Mouse (Mus musculus): ENCODE data around the gene Arhgef15. TPM values are rescaled to one million over a fixed set of nuclear protein-coding genes. Genes with fewer than 3 reads are reported as not detected.

Arhgef15 gene
- polyA plus RNA-seq, 1 experiment from 2014 or later, result 1.8 TPM

DNA sequence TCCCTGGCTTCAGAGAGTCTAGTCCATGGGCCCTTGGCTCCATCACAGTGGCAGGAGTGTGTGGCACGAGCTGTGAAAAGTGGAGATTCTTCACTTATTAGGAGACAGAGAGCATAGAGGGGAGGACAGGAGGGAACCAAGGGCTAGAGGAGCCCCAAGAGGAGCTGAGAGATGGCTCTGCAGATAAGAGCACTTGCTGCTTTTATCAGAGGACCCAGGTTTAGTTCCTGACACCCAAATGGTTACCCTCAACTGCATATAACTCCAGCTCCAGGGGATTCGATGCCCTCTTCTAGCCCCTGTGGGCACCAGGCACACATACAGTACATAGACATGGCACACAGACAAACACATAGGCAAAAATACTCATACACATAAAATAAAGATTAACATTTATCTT, 32.5 kb downstream of the Arhgef15 start:
- Histone ChIP-seq H3K4me1 (ENCODE audit: insufficient read depth) (no peaks in the 10 kb centered on the region), H3K9ac (replicated peaks) (no peak overlapping the region), H3K9me3 (ENCODE audit: low read length) (no peaks in the 10 kb centered on the region), H3K4me2 (ENCODE audit: low read depth, low read length) (no peak overlapping the region), H3K36me3 (replicated peaks; ENCODE audit: insufficient read depth, low read length) (no peaks in the 10 kb centered on the region), H3K4me3 (ENCODE audit: low read depth, low read length) (no peak overlapping the region), H3K27me3 (ENCODE audit: insufficient read depth, low read length) (0 out of 2 replicates have a peak, but pooled peaks cover under 1% of the 10 kb centered on the region), H3K27ac (ENCODE audit: low read depth) (no peak overlapping the region)
- WGBS (ENCODE audit: insufficient replicate concordance), result 65% methylated on average over 2 of the region's 2 CpGs
- TF ChIP-seq EP300 (IDR thresholded peaks at IDR 0.05; ENCODE audit: low read depth) (no peak), CTCF (IDR thresholded peaks at IDR 0.05; ENCODE audit: low read depth) (no peak)
- ATAC-seq (no peak), DNase-seq (no peak)

DNA sequence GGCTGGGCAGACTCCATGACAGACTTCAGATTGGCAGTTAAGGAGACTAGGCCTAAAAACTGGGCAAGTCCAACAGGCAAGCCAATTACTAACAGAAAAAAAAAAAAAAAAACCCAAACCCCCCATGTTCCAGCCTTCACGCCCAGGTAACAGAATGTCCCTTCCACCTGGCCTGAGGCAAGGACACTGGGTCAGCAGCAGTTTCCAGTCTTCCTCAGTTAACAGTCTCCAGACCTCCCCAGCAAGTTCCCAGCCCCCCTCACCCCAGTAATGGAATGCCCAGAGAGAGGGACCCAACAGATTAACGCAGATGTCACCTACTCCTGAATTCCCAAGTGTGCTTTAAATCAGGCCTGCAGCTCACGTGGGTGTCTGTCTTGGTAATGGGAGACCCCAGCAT, 34.1 kb downstream of the Arhgef15 start:
- TF ChIP-seq CTCF (IDR thresholded peaks at IDR 0.05; ENCODE audit: low read depth) (no peak), EP300 (IDR thresholded peaks at IDR 0.05; ENCODE audit: low read depth) (no peak)
- Histone ChIP-seq H3K9me3 (ENCODE audit: low read length) (no peaks in the 10 kb centered on the region), H3K4me2 (ENCODE audit: low read depth, low read length) (no peak overlapping the region), H3K4me1 (ENCODE audit: insufficient read depth) (no peaks in the 10 kb centered on the region), H3K9ac (replicated peaks) (no peak overlapping the region), H3K27me3 (ENCODE audit: insufficient read depth, low read length) (no peaks in the 10 kb centered on the region), H3K4me3 (ENCODE audit: low read depth, low read length) (no peak overlapping the region), H3K27ac (ENCODE audit: low read depth) (no peak overlapping the region), H3K36me3 (replicated peaks; ENCODE audit: insufficient read depth, low read length) (no peaks in the 10 kb centered on the region)
- no peak for DNase-seq
- 68% methylated on average over 3 of the region's 3 CpGs for WGBS (ENCODE audit: insufficient replicate concordance)
- no peak for ATAC-seq

DNA sequence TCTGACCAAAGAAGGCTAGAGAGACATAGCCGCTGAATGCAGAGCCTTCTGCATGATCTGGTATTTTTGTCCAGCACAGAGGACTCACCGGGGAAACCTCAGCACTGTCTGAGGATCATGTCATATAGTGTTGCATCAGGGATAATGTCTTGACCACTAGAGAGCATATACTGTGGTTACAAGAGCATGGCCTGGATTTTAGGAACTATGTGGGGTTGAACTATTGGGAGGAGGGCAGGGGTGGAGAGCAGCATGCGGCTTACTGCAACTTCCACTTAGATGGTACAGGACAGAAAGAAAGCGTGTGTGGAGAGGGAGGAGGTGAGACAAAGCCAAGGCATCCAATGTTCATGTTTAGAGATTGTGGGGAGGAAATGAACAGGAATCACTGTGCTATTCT, 42.7 kb downstream of the Arhgef15 start:
- Histone ChIP-seq H3K4me1 (ENCODE audit: insufficient read depth) (0 out of 2 replicates have a peak, but pooled peaks cover 3% of the 10 kb centered on the region), H3K9ac (replicated peaks) (no peak overlapping the region), H3K27me3 (ENCODE audit: insufficient read depth, low read length) (no peaks in the 10 kb centered on the region), H3K36me3 (replicated peaks; ENCODE audit: insufficient read depth, low read length) (no peaks in the 10 kb centered on the region), H3K9me3 (ENCODE audit: low read length) (no peaks in the 10 kb centered on the region), H3K27ac (ENCODE audit: low read depth) (no peak overlapping the region), H3K4me2 (ENCODE audit: low read depth, low read length) (no peak overlapping the region), H3K4me3 (ENCODE audit: low read depth, low read length) (no peak overlapping the region)
- 65% methylated on average over 4 of the region's 4 CpGs for WGBS (ENCODE audit: insufficient replicate concordance)
- ATAC-seq (no peak), DNase-seq (no peak)
- TF ChIP-seq EP300 (IDR thresholded peaks at IDR 0.05; ENCODE audit: low read depth), result no peak
- no peak for TF ChIP-seq CTCF (IDR thresholded peaks at IDR 0.05; ENCODE audit: low read depth)

DNA sequence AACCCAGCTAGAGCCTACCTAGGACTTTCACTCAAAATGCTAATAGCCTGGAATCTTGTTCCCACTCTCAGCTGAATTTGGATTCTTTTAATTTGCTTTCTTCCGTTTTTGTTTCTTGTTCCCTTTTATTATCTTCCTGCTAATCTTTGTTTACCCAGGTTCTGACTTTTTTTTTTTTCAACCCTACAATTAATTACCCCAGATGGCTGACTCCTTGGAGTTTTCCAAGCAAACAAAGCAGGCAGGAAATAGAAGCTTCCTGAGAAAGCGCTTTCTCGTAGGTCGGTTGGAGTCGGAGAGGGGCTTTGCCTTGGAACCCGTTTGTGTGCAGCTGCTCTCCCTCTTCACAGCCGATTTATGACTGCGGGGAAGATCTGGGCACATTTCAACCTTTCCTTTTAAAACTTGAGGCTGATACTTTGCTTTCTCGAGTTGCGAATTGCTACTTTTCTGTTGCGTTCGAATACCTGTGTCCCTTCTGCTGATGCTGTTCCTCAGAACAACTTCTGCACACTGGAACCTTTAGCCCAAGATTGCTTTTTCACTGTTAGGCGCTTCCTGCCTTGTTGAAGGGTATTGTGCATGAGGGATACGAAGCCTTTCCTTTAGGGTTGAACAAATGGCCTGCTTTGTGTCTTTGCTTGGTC, 45.6 kb downstream of the Arhgef15 start:
- Histone ChIP-seq H3K27ac (ENCODE audit: low read depth) (no peak overlapping the region; the same call in 1 of the 2 replicates), H3K4me1 (ENCODE audit: insufficient read depth) (0 out of 2 replicates have a peak, but pooled peaks cover 3% of the 10 kb centered on the region), H3K4me2 (ENCODE audit: low read depth, low read length) (no peak overlapping the region), H3K9ac (replicated peaks) (no peak overlapping the region), H3K27me3 (ENCODE audit: insufficient read depth, low read length) (no peaks in the 10 kb centered on the region), H3K9me3 (ENCODE audit: low read length) (no peaks in the 10 kb centered on the region), H3K4me3 (ENCODE audit: low read depth, low read length) (no peak overlapping the region), H3K36me3 (replicated peaks; ENCODE audit: insufficient read depth, low read length) (peaks cover 4% of the 10 kb centered on the region; the same call in 1 of the 2 replicates)
- WGBS (ENCODE audit: insufficient replicate concordance), result 19% methylated on average over 14 of the region's 14 CpGs
- DNase-seq (no peak), ATAC-seq (no peak)
- no peak for TF ChIP-seq EP300 (IDR thresholded peaks at IDR 0.05; ENCODE audit: low read depth)
- TF ChIP-seq CTCF (IDR thresholded peaks at IDR 0.05; ENCODE audit: low read depth), result no peak

DNA sequence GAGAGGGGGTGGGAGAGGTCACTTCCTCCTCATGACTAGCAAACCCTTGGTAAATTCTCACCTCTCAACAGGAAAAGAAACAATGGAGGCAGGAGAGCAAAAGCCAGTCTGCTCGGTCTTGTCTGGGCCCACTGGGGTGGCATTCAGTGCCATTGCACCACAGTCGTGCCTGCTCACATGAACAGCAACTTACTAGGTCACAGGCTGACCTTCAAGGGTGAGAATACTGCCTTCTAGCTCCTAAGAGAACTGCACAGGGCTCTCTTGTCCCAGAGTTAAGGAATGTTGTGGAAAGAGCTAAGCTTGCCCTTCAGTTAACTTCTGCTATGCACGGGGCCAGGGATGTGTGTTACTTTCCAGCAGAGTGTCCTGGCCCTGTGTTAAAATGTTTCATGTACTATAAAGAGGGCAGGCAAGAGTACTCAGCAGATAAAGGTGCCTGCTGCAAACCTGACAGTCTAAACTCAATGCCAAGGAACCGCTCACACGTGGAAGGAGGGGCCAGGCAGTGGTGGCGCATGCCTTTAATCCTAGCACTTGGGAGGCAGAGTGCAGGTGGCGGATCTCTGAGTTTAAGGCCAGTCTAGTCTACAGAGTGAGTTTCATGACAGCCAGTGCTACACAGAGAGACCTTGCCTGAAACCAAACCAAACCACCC, 48.3 kb downstream of the Arhgef15 start:
- H3K9ac ChIP-seq (replicated peaks), result no peak overlapping the region
- H3K27ac ChIP-seq (ENCODE audit: low read depth), result no peak overlapping the region
- H3K4me2 ChIP-seq (ENCODE audit: low read depth, low read length), result no peak overlapping the region
- DNase-seq, result no peak
- no peak for ATAC-seq
- H3K27me3 ChIP-seq (ENCODE audit: insufficient read depth, low read length), result no peaks in the 10 kb centered on the region
- 0 out of 2 replicates have a peak, but pooled peaks cover 3% of the 10 kb centered on the region for H3K4me1 ChIP-seq (ENCODE audit: insufficient read depth)
- no peak overlapping the region for H3K4me3 ChIP-seq (ENCODE audit: low read depth, low read length)
- TF ChIP-seq EP300 (IDR thresholded peaks at IDR 0.05; ENCODE audit: low read depth) (no peak), CTCF (IDR thresholded peaks at IDR 0.05; ENCODE audit: low read depth) (no peak)
- no peaks in the 10 kb centered on the region for H3K9me3 ChIP-seq (ENCODE audit: low read length)
- H3K36me3 ChIP-seq (replicated peaks; ENCODE audit: insufficient read depth, low read length), result peaks cover 30% of the 10 kb centered on the region
- WGBS (ENCODE audit: insufficient replicate concordance), result 55% methylated on average over 7 of the region's 7 CpGs

DNA sequence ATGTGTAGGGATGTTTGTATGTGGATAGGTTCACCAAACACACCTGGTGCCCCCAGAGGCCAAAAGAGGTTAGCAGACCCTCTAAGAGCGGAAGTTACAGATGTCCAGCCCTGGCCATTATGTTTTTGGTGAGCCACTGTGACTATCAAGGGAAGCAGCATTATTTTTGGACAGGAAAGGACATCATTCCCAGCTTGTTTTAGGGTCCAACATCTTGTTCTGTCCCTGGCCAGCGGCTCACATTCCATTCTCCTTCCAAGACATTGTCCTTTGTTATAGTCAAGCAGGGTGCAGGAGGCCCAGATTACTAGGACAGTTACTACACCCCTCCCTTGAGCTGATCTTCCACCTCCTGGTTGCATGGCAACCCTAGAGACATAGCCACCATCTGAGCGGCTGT, 50.0 kb downstream of the Arhgef15 start:
- Histone ChIP-seq H3K36me3 (replicated peaks; ENCODE audit: insufficient read depth, low read length) (peaks cover 45% of the 10 kb centered on the region), H3K4me1 (ENCODE audit: insufficient read depth) (peaks cover 8% of the 10 kb centered on the region), H3K27me3 (ENCODE audit: insufficient read depth, low read length) (no peaks in the 10 kb centered on the region), H3K27ac (ENCODE audit: low read depth) (no peak overlapping the region), H3K9me3 (ENCODE audit: low read length) (no peaks in the 10 kb centered on the region), H3K4me3 (ENCODE audit: low read depth, low read length) (no peak overlapping the region), H3K4me2 (ENCODE audit: low read depth, low read length) (no peak overlapping the region), H3K9ac (replicated peaks) (no peak overlapping the region)
- TF ChIP-seq EP300 (IDR thresholded peaks at IDR 0.05; ENCODE audit: low read depth) (no peak), CTCF (IDR thresholded peaks at IDR 0.05; ENCODE audit: low read depth) (no peak)
- no peak for DNase-seq
- no peak for ATAC-seq
- WGBS (ENCODE audit: insufficient replicate concordance), result 71% methylated on average over 3 of the region's 3 CpGs

Measured in liver, postnatal 0 days (tissue).